29 mouse cellular contexts compared by ENCODE assay signal in genomic region chr10:48645780-48646179, GRCm38 (mm10).
"Had no signal": no experiment of that assay in that cellular context is flagged by ENCODE, and none has a peak within 500 bp of the region (broad histone marks: within the 10 kb centered on the region; RNA-seq: fewer than 3 reads in every experiment).

No protein-coding gene starts in this region.

- H3K36me3 ChIP-seq: embryonic facial prominence, embryonic 10.5 days; embryonic facial prominence, embryonic 12.5 days; embryonic facial prominence, embryonic 13.5 days; embryonic facial prominence, embryonic 15.5 days; forebrain, embryonic 12.5 days; forebrain, embryonic 15.5 days; heart, embryonic 10.5 days had no signal

- DNase-seq: cerebellum, adult 2 months; cerebellum, adult 8-10 months; cerebellum, adult 9-10 months; cerebellum, adult 9-11 months; cerebellum, postnatal 10 days; cerebellum, postnatal 14 days; cerebellum, postnatal 25 days; cerebellum, postnatal 36 days; embryo, embryonic 11 days; forebrain, postnatal 0 days; gastrocnemius, adult 2 months; gastrocnemius, postnatal 10 days; gastrocnemius, postnatal 14 days; gastrocnemius, postnatal 25 days; gastrocnemius, postnatal 36 days; heart, adult 18-20 months; heart, adult 2 months had no signal

- H3K4me2 ChIP-seq: embryonic facial prominence, embryonic 12.5 days; embryonic facial prominence, embryonic 13.5 days; embryonic facial prominence, embryonic 15.5 days; forebrain, embryonic 12.5 days; forebrain, embryonic 13.5 days; forebrain, embryonic 15.5 days; heart, embryonic 11.5 days had no signal

- H3K27me3 ChIP-seq: embryonic facial prominence, embryonic 12.5 days; embryonic facial prominence, embryonic 13.5 days; embryonic facial prominence, embryonic 15.5 days; forebrain, embryonic 12.5 days; forebrain, embryonic 13.5 days; forebrain, embryonic 15.5 days had no signal

- ATAC-seq: forebrain, embryonic 13.5 days; forebrain, embryonic 14.5 days; forebrain, embryonic 15.5 days; forebrain, embryonic 16.5 days; forebrain, postnatal 0 days had no signal

- H3K4me1 ChIP-seq: embryonic facial prominence, embryonic 10.5 days; embryonic facial prominence, embryonic 12.5 days; embryonic facial prominence, embryonic 13.5 days; embryonic facial prominence, embryonic 15.5 days; forebrain, embryonic 12.5 days; forebrain, embryonic 13.5 days; forebrain, embryonic 15.5 days; heart, embryonic 10.5 days had no signal

- H3K27ac ChIP-seq: embryonic facial prominence, embryonic 10.5 days; embryonic facial prominence, embryonic 12.5 days; embryonic facial prominence, embryonic 13.5 days; embryonic facial prominence, embryonic 15.5 days; forebrain, embryonic 12.5 days; forebrain, embryonic 13.5 days; forebrain, embryonic 15.5 days; gastrocnemius, adult 2 months; heart, adult 2 months; heart, embryonic 10.5 days had no signal

- H3K9me3 ChIP-seq: embryonic facial prominence, embryonic 10.5 days; embryonic facial prominence, embryonic 12.5 days; embryonic facial prominence, embryonic 13.5 days; embryonic facial prominence, embryonic 15.5 days; forebrain, embryonic 12.5 days; forebrain, embryonic 13.5 days; forebrain, embryonic 15.5 days; heart, embryonic 10.5 days had no signal

- H3K9ac ChIP-seq: embryonic facial prominence, embryonic 12.5 days; embryonic facial prominence, embryonic 13.5 days; embryonic facial prominence, embryonic 15.5 days; forebrain, embryonic 12.5 days; forebrain, embryonic 13.5 days; forebrain, embryonic 15.5 days; forebrain, postnatal 0 days had no signal

- H3K4me3 ChIP-seq: embryonic facial prominence, embryonic 10.5 days; embryonic facial prominence, embryonic 12.5 days; embryonic facial prominence, embryonic 13.5 days; embryonic facial prominence, embryonic 15.5 days; erythroblast, embryonic 14.5 days; forebrain, embryonic 12.5 days; forebrain, embryonic 13.5 days; forebrain, embryonic 15.5 days; gastrocnemius, adult 2 months; heart, adult 2 months; heart, embryonic 10.5 days had no signal
